Mouse (Mus musculus) liver, adult (tissue): Measurements from ENCODE around the gene Aadacl2.

Source experiments
- GATA4 ChIP-seq: IDR thresholded peaks from 2 replicates; pipeline ENCODE4 v1.6.1; 2014; ENCODE audit warnings: mild to moderate bottlenecking, low read length; ENCODE audit not compliant: insufficient replicate concordance

Gene Aadacl2

DNA sequence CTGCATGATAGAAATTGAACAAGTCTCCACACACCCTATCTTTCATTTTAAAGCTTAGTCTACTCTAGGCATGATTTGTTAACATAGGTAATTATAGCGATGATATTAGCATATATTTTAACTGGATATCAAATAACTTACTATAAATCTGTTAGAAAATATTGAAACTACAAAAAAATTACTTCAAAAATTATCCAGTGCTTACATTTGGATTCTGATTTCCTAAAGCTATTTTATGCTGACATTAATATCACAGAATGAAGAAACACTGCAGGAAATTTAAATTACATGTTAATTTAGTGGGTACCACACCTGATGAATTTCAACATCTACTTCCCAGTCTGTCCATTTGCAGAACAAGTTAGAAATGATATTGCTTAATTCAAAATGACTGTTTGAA lies at the start of gene Aadacl2:
Gene Aadacl2 (plus strand): TSS at position 301 of the 400 bp plus-strand sequence.
- TF ChIP-seq GATA4, result no peak

DNA sequence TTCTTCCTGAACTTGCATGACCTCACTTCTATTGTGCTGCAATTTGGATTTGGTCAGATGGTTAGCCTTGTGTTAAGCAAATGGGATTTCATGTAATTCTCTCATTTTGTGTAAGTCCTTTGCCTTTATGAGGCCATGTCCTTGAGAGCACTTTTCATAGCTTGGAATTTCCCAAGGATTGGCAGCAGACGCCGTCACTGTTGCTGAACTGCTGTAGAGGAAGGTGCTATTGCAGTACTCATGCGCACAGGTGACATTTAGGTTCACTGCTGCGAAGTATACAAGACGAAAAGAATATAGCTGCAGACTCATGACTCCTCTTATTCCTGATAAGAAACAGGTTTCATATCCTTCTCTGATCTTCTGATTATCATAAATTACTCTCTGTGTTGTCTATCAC lies 35.7 kb upstream of the Aadacl2 start:
- no peak for TF ChIP-seq GATA4

DNA sequence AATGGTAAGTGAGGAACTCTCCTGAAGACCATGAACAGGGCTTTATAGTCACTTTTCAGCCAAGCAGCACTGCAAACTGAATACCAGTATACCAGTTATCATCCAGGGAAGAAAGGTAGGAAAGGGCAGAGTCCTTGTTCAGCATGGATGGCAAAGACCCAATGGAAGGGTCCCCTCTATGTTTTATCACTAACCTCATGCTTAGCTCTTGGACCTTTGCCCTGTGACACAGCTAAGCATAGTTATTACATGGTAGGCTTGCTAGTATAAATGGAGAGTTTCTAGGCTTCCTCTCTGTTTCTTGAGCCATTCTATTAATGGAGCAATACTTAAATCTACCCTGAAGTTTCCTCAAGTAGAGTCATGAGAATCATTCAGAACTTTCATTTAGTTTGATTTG lies 32.0 kb upstream of the Aadacl2 start:
- TF ChIP-seq GATA4, result no peak

DNA sequence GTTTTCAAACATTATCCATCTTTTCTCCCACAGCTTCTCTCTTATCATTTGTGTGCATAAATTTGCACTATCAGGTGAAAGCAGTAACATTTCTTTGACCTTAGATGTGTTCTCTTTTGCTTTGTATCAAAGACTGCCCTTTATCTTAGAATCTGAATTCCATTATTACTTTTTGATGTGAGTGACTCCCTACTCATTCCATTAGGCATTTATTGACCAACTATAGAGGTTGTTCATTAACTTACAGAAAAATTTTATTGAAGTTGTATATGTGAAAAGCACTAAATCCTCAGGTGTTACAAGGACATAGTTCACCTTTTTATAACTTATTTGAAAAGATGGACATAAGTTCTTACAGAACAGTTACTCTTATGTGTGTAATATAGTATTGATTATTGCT lies 2.9 kb upstream of the Aadacl2 start:
- TF ChIP-seq GATA4, result no peak

GRCm38 (mm10) chr3:60025417-60025816 lies 18.9 kb downstream of the Aadacl2 start, which contains the start of gene Aadac:
Aadac (plus strand) TSS chr3:60025717.
- TF ChIP-seq GATA4, result no peak

DNA sequence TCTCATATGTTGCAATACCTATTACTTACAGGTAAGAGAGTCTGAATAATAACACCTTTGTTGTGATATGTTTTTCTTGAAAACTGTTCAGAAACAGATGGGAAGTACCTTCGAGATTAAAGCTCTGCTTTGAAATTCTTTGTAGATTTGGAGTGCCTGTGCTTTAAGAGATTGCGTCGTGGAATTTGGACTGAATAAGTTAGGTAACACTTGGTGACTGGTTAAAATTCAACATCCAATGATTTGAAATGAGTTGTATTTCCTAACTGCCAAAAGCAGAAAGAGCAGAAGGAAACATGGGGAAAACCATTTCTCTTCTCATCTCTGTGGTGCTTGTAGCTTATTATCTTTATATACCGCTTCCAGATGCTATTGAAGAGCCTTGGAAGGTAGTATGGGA lies 25.0 kb downstream of the Aadacl2 start:
- no peak for TF ChIP-seq GATA4

DNA sequence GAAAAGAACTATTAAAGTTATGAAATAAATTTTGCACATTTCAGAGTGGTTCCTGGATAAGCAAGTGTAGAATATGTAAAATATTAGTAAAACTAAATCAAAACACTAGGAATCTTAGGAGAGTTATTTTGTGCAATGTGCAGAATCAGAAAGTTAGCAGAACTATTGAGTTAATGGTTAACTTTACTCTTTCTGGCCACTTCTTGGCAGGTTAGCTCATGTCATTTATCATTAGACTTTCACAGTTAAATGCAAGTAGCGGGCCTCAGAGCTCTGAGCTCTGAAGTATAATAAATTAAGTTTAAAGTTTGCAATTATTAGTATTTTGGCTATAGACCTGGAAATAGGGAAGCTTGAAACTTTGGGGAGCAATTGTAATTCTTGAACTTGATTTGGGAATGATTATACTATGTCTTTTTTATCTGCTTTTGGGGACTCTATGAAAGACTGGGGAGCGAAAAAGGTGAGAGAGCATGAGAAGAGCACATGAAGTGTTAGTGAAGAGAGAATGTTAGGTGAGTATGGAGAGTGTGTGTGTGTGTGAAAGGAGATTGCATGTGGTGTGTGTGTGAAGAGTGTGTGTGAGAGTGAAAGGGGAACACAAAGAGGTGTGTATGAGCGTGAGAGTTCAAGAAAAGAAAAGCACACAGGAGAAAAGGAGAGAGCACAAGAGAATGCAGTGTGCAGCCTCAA lies 39.8 kb downstream of the Aadacl2 start:
- no peak for TF ChIP-seq GATA4

- no peak for TF ChIP-seq GATA4
Observed at GRCm38 (mm10) chr3:60053231-60053927, 46.8 kb downstream of the Aadacl2 start.

DNA sequence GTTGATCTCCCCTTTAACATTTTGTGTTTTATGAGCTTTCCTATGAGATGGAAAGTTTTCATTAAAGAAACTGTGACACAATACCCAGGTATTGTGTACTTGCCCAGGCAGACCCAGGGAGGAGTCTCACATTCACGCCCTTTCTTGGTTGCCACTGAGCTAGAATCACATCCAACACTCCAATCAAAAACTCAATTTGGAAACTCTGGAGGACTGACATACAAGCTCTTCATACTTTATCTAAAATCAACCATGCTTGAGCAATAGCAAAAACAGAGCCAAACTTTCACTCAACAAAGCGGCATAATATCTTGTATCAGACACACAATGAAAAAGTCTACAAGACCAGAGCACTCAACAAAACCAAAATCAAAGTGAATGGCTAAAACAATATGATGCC lies 47.4 kb downstream of the Aadacl2 start:
- no peak for TF ChIP-seq GATA4

- TF ChIP-seq GATA4, result no peak
Observed at GRCm38 (mm10) chr3:60056451-60056850, 49.9 kb downstream of the Aadacl2 start.

DNA sequence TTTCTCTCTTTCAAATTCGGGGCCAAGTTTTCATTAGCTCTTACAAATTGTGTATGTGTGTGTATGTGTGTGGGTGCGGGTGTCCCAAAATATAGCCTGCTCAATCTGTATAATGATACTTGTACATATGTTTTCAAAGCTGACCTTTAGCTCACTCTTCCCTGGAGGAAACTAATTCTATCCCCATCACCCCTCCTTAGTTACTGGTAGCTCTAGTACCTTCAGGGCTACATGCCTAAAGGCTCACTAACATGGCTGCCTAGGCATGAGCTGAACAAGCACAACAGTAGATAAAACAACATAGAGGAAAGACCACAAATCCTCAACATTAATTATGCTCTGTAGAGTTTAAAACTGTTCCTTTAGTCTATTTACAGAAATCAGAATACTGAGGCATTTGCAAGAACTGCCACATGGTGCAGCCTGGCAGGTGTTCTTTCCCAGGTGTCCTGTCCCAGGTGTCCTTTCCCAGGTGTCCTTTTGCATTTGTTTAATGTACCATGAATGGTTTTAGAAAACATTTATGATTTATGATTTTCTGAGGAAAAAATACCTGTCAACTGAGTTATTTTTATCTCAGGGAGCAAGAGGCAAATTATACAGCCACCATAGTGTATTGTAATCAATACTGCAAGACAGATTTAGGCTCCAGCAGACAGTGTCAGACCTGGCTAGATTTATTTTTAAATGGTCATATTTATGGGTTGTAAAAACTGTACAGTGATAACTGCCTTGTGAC lies 50.7 kb downstream of the Aadacl2 start:
- no peak for TF ChIP-seq GATA4

DNA sequence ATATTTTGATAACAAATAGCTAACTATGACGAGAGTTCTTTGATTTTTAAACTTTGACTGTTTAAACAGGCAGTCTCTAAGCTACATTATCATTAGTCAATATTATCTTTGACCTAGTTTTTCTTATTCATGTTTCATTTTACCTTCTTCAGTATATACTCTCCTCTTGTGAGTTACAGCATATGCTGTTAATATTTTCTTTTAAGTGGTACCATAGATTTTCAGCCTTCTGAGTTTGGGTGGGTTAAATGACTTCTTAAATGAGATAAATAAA lies 51.2 kb downstream of the Aadacl2 start:
- TF ChIP-seq GATA4, result no peak
